Mouse (Mus musculus) hindbrain, embryonic 16.5 days (tissue): ENCODE measurements around the gene Iqch. TPM values are rescaled to one million over a fixed set of nuclear protein-coding genes. Genes with fewer than 3 reads are reported as not detected.
A peak's percentile ranks its signal among the peaks of the same experiment; 100 is the strongest.

Experiments
- ATAC-seq: fragments of 200-750 bp; cut with Nextera tagmentation; 2 replicates; pipeline ENCODE4 v1.8.0; 2017; ENCODE audit warnings: moderate TSS enrichment, moderate library complexity
- H3K27ac ChIP-seq: fragments of 300-500 bp; sonication (generic); 2 replicates; pipeline ENCODE4 v1.5.1; 2014; ENCODE audit warnings: low read depth, mild to moderate bottlenecking, control low read depth, low read length, moderate library complexity
- H3K27me3 ChIP-seq: fragments of 300-500 bp; sonication (generic); replicated peaks from 2 replicates; pipeline ENCODE4 v1.6.1; 2014; ENCODE audit warnings: low read length; ENCODE audit not compliant: control insufficient read depth, insufficient read depth
- H3K36me3 ChIP-seq: fragments of 300-500 bp; sonication (generic); 2 replicates; pipeline ENCODE4 v1.6.1; 2014; ENCODE audit warnings: mild to moderate bottlenecking, low read length, moderate library complexity, mixed read lengths; ENCODE audit not compliant: control insufficient read depth, insufficient read depth
- H3K4me1 ChIP-seq: fragments of 300-500 bp; sonication (generic); 2 replicates; pipeline ENCODE4 v1.6.1; 2014; ENCODE audit warnings: low read depth, low read length; ENCODE audit not compliant: control insufficient read depth, insufficient read depth
- H3K4me2 ChIP-seq: fragments of 300-500 bp; sonication (generic); 2 replicates; pipeline ENCODE4 v1.6.1; 2014; ENCODE audit warnings: mild to moderate bottlenecking, low read length, control low read depth, moderate library complexity
- H3K4me3 ChIP-seq: fragments of 300-500 bp; sonication (generic); 2 replicates; pipeline ENCODE4 v1.5.1; 2014; ENCODE audit warnings: mild to moderate bottlenecking, low read length, control low read depth, moderate library complexity
- H3K9ac ChIP-seq: fragments of 300-500 bp; sonication (generic); 2 replicates; pipeline ENCODE4 v1.6.1; 2014; ENCODE audit warnings: low read depth, mild to moderate bottlenecking, control low read depth, low read length, moderate library complexity
- H3K9me3 ChIP-seq: fragments of 300-500 bp; sonication (generic); 2 replicates; pipeline ENCODE4 v1.6.1; 2014; ENCODE audit warnings: mild to moderate bottlenecking, low read length, moderate library complexity; ENCODE audit not compliant: control insufficient read depth
- WGBS: fragments of 180-500 bp; shearing (Covaris S2); extraction: QIAGEN DNeasy Blood & Tissue Kit; methylation state at CpG from one replicate; pipeline ENCODE4 v1.1.7; 2014; 5-methylcytosine and 5-hydroxymethylcytosine counted together
- polyA plus RNA-seq: library from polyadenylated mRNA; unstranded; fragments of >200 nt; fragmentation: Nextera tagmentation; extraction: Ambion mirVana; gene quantifications from 2 replicates; pipeline ENCODE4 v1.2.1, GENCODE M21; 2015

Iqch gene
- 0.14 and 0.16 TPM in 2 replicates for polyA plus RNA-seq

- 2% methylated on average over 58 of the region's 70 CpGs for WGBS
- Histone ChIP-seq H3K9me3 (no peaks in the 10 kb centered on the region), H3K27ac (peak within 1 kb of the TSS; percentile 77), H3K4me1 (peaks cover 14% of the 10 kb centered on the region), H3K4me2 (peak within 1 kb of the TSS; percentile 58), H3K4me3 (peak within 1 kb of the TSS; percentile 96), H3K9ac (peak within 1 kb of the TSS; percentile 92), H3K27me3 (no peaks in the 10 kb centered on the region), H3K36me3 (no peaks in the 10 kb centered on the region)
- peak; percentile 98 for ATAC-seq
Observed at GRCm38 (mm10) chr9:63602043-63602939, at the start of gene Iqch, which contains the start of gene Aagab. Iqch (minus strand) TSS chr9:63602493. Aagab (plus strand) TSS chr9:63602660.

- WGBS, result 56% methylated on average over 11 of the region's 11 CpGs
- Histone ChIP-seq H3K27ac (peak overlapping the region; percentile 9; the same call in 1 of the 2 replicates), H3K9me3 (no peaks in the 10 kb centered on the region), H3K4me3 (no peak overlapping the region), H3K4me2 (no peak overlapping the region), H3K9ac (no peak overlapping the region), H3K36me3 (no peaks in the 10 kb centered on the region), H3K4me1 (peaks cover 44% of the 10 kb centered on the region), H3K27me3 (no peaks in the 10 kb centered on the region)
- no peak for ATAC-seq
Observed at GRCm38 (mm10) chr9:63651594-63651993, 49.3 kb upstream of the Iqch start.

GRCm38 (mm10) chr9:63650905-63651304 is 48.6 kb upstream of the Iqch start:
- Histone ChIP-seq H3K27ac (peak overlapping the region; percentile 9; the same call in 1 of the 2 replicates), H3K9me3 (no peaks in the 10 kb centered on the region), H3K27me3 (no peaks in the 10 kb centered on the region), H3K4me3 (no peak overlapping the region), H3K4me1 (peaks cover 44% of the 10 kb centered on the region), H3K36me3 (no peaks in the 10 kb centered on the region), H3K4me2 (no peak overlapping the region), H3K9ac (no peak overlapping the region)
- ATAC-seq, result no peak
- WGBS, result 68% methylated on average over 14 of the region's 14 CpGs

GRCm38 (mm10) chr9:63649841-63650545 is 47.7 kb upstream of the Iqch start:
- Histone ChIP-seq H3K36me3 (no peaks in the 10 kb centered on the region), H3K9ac (no peak overlapping the region), H3K9me3 (no peaks in the 10 kb centered on the region), H3K4me1 (peaks cover 42% of the 10 kb centered on the region), H3K4me2 (no peak overlapping the region), H3K4me3 (no peak overlapping the region), H3K27ac (no peak overlapping the region), H3K27me3 (no peaks in the 10 kb centered on the region)
- no peak for ATAC-seq
- WGBS, result 87% methylated on average over 8 of the region's 8 CpGs

GRCm38 (mm10) chr9:63648520-63648918 is 46.2 kb upstream of the Iqch start:
- no peak overlapping the region for H3K4me3 ChIP-seq
- no peaks in the 10 kb centered on the region for H3K36me3 ChIP-seq
- 79% methylated on average over 9 of the region's 9 CpGs for WGBS
- ATAC-seq, result no peak
- H3K4me2 ChIP-seq, result no peak overlapping the region
- H3K27me3 ChIP-seq, result no peaks in the 10 kb centered on the region
- H3K4me1 ChIP-seq, result peaks cover 29% of the 10 kb centered on the region
- H3K9me3 ChIP-seq, result no peaks in the 10 kb centered on the region
- no peak overlapping the region for H3K9ac ChIP-seq
- H3K27ac ChIP-seq, result no peak overlapping the region

GRCm38 (mm10) chr9:63647581-63648519 is 45.6 kb upstream of the Iqch start:
- Histone ChIP-seq H3K4me2 (no peak overlapping the region), H3K4me1 (peaks cover 23% of the 10 kb centered on the region), H3K36me3 (no peaks in the 10 kb centered on the region), H3K27me3 (no peaks in the 10 kb centered on the region), H3K27ac (no peak overlapping the region), H3K9ac (no peak overlapping the region), H3K9me3 (no peaks in the 10 kb centered on the region), H3K4me3 (no peak overlapping the region)
- 81% methylated on average over 9 of the region's 9 CpGs for WGBS
- ATAC-seq, result no peak

- H3K4me1 ChIP-seq, result no peaks in the 10 kb centered on the region
- H3K4me2 ChIP-seq, result no peak overlapping the region
- no peak overlapping the region for H3K9ac ChIP-seq
- H3K4me3 ChIP-seq, result no peak overlapping the region
- no peaks in the 10 kb centered on the region for H3K9me3 ChIP-seq
- peaks cover 6% of the 10 kb centered on the region for H3K36me3 ChIP-seq
- ATAC-seq, result no peak
- 77% methylated on average over 8 of the region's 8 CpGs for WGBS
- H3K27me3 ChIP-seq, result no peaks in the 10 kb centered on the region
- H3K27ac ChIP-seq, result no peak overlapping the region
Observed at GRCm38 (mm10) chr9:63645084-63645483, 42.8 kb upstream of the Iqch start.

- Histone ChIP-seq H3K4me2 (no peak overlapping the region), H3K27ac (no peak overlapping the region), H3K4me1 (no peaks in the 10 kb centered on the region), H3K9me3 (no peaks in the 10 kb centered on the region), H3K27me3 (no peaks in the 10 kb centered on the region), H3K36me3 (peaks cover 6% of the 10 kb centered on the region), H3K9ac (no peak overlapping the region), H3K4me3 (no peak overlapping the region)
- no peak for ATAC-seq
- 93% methylated on average over 6 of the region's 6 CpGs for WGBS
Observed at GRCm38 (mm10) chr9:63644011-63644410, 41.7 kb upstream of the Iqch start.
